Mouse (Mus musculus): Measurements from ENCODE around the gene Sel1l2. TPM values are rescaled to one million over a fixed set of nuclear protein-coding genes. Genes with fewer than 3 reads are reported as not detected.
A peak's percentile ranks its signal among the peaks of the same experiment; 100 is the strongest.
"Not testable (repeated sequence)": the region's sequence is repeated elsewhere in the genome, so short reads cannot be mapped to it uniquely, and the experiment has no call there.

The Sel1l2 gene
- polyA plus RNA-seq, 1 experiment from 2014 or later: not detected

GRCm38 (mm10) chr2:140203756-140204155 lies 185.8 kb downstream of the Sel1l2 start:
- Histone ChIP-seq H3K9me3 (replicated peaks; ENCODE audit: control insufficient read depth, low read length) (no peaks in the 10 kb centered on the region), H3K27ac (replicated peaks; ENCODE audit: low read depth, low read length) (no peak overlapping the region), H3K4me1 (ENCODE audit: control insufficient read depth, insufficient read depth, low read length) (no peaks in the 10 kb centered on the region), H3K27me3 (ENCODE audit: control insufficient read depth, insufficient read depth, low read length) (no peaks in the 10 kb centered on the region), H3K4me3 (ENCODE audit: low read depth, low read length) (no peak overlapping the region), H3K9ac (replicated peaks; ENCODE audit: low read length) (no peak overlapping the region), H3K36me3 (replicated peaks; ENCODE audit: control insufficient read depth, insufficient read depth, low read depth, low read length) (no peaks in the 10 kb centered on the region), H3K4me2 (ENCODE audit: low read depth, low read length) (no peak overlapping the region)
- no peak for ATAC-seq (replicated peaks; ENCODE audit: insufficient number of reproducible peaks, low FRiP score, low TSS enrichment, low read depth)
- WGBS: 89% methylated on average over 7 of the region's 7 CpGs
- DNase-seq (ENCODE audit: low spot score): no peak

- Histone ChIP-seq H3K4me1 (ENCODE audit: control insufficient read depth, insufficient read depth, low read length) (no peaks in the 10 kb centered on the region), H3K4me2 (ENCODE audit: low read depth, low read length) (no peak overlapping the region), H3K27me3 (ENCODE audit: control insufficient read depth, insufficient read depth, low read length) (no peaks in the 10 kb centered on the region), H3K4me3 (ENCODE audit: low read depth, low read length) (no peak overlapping the region), H3K27ac (replicated peaks; ENCODE audit: low read depth, low read length) (no peak overlapping the region), H3K9me3 (replicated peaks; ENCODE audit: control insufficient read depth, low read length) (no peaks in the 10 kb centered on the region), H3K9ac (replicated peaks; ENCODE audit: low read length) (no peak overlapping the region), H3K36me3 (replicated peaks; ENCODE audit: control insufficient read depth, insufficient read depth, low read depth, low read length) (no peaks in the 10 kb centered on the region; the same call in 1 of the 2 replicates)
- ATAC-seq (replicated peaks; ENCODE audit: insufficient number of reproducible peaks, low FRiP score, low TSS enrichment, low read depth): no peak
- WGBS: 90% methylated on average over 5 of the region's 5 CpGs
- no peak for DNase-seq (ENCODE audit: low spot score)
These were observed 186.9 kb downstream of the Sel1l2 start for GRCm38 (mm10) chr2:140202573-140202972.

- 86% methylated on average over 2 of the region's 2 CpGs for WGBS
- H3K36me3 ChIP-seq (replicated peaks; ENCODE audit: control insufficient read depth, insufficient read depth, low read depth, low read length): no peaks in the 10 kb centered on the region; the same call in 1 of the 2 replicates
- ATAC-seq (replicated peaks; ENCODE audit: insufficient number of reproducible peaks, low FRiP score, low TSS enrichment, low read depth): no peak
These were observed 188.8 kb downstream of the Sel1l2 start for GRCm38 (mm10) chr2:140200713-140201112.

DNA sequence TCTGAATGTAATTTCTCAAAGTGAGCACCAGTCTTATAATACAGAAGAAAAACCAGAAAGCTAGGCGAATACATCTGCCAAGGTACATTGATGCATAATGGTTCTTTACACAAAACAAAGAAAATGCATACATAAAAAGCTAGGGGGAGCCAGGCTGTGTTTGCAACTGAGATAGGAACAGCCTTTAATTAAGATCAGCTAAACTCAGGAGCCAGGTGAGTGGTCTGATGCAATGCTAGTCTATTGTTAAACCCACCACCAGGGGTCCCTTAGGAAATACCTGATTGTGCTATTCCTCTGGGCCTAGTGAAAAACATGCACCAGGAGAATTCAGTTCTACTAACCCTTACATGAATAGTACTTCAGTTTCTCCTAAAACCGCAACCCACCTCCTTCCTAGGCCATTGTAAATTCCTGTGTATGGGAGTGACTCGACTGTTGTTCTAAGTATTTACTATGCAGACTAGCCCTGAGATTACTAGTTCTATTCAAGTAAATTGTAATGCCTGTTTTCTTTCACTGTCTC lies 203.8 kb downstream of the Sel1l2 start:
- H3K36me3 ChIP-seq (replicated peaks; ENCODE audit: control insufficient read depth, insufficient read depth, low read depth, low read length); DNase-seq (ENCODE audit: low spot score); H3K27me3 ChIP-seq (ENCODE audit: control insufficient read depth, insufficient read depth, low read length): not testable (repeated sequence)

More at GRCm38 (mm10) chr2:140200713-140201112, 188.8 kb downstream of the Sel1l2 start:
- no peak overlapping the region for H3K4me2 ChIP-seq (ENCODE audit: low read depth, low read length)
- DNase-seq (ENCODE audit: low spot score): peak; percentile 10
- no peaks in the 10 kb centered on the region for H3K27me3 ChIP-seq (ENCODE audit: control insufficient read depth, insufficient read depth, low read length)
- no peak overlapping the region for H3K4me3 ChIP-seq (ENCODE audit: low read depth, low read length)
- H3K9ac ChIP-seq (replicated peaks; ENCODE audit: low read length): no peak overlapping the region
- no peaks in the 10 kb centered on the region for H3K9me3 ChIP-seq (replicated peaks; ENCODE audit: control insufficient read depth, low read length)
- no peaks in the 10 kb centered on the region for H3K4me1 ChIP-seq (ENCODE audit: control insufficient read depth, insufficient read depth, low read length)
- H3K27ac ChIP-seq (replicated peaks; ENCODE audit: low read depth, low read length): no peak overlapping the region

More for the DNA sequence above, 203.8 kb downstream of the Sel1l2 start:
- not testable (repeated sequence) for ATAC-seq (replicated peaks; ENCODE audit: insufficient number of reproducible peaks, low FRiP score, low TSS enrichment, low read depth); H3K9me3 ChIP-seq (replicated peaks; ENCODE audit: control insufficient read depth, low read length); H3K4me2 ChIP-seq (ENCODE audit: low read depth, low read length); H3K4me1 ChIP-seq (ENCODE audit: control insufficient read depth, insufficient read depth, low read length); H3K27ac ChIP-seq (replicated peaks; ENCODE audit: low read depth, low read length); H3K4me3 ChIP-seq (ENCODE audit: low read depth, low read length); H3K9ac ChIP-seq (replicated peaks; ENCODE audit: low read length)
- 94% methylated on average over 3 of the region's 3 CpGs for WGBS

Other genes with a start within 250 kb of the Sel1l2 start
- gene Gm17374, start 237.7 kb downstream of the Sel1l2 start, polyA plus RNA-seq (2014; fragmentation: Nextera tagmentation; extraction: Ambion mirVana): not detected in 2 replicates
- gene Esf1, start 219.1 kb downstream of the Sel1l2 start, polyA plus RNA-seq (2014; fragmentation: Nextera tagmentation; extraction: Ambion mirVana): 27.9 and 29.0 TPM in 2 replicates
- gene Ndufaf5, start 219.1 kb downstream of the Sel1l2 start, polyA plus RNA-seq (2014; fragmentation: Nextera tagmentation; extraction: Ambion mirVana): 35.8 and 38.5 TPM in 2 replicates
- 32.3 and 33.8 TPM in 2 replicates for gene Macrod2, start 5.6 kb upstream of the Sel1l2 start, polyA plus RNA-seq (2014; fragmentation: Nextera tagmentation; extraction: Ambion mirVana)

All from embryonic facial prominence, embryonic 11.5 days (tissue).